Mouse (Mus musculus) large intestine, adult 2 months (tissue): ENCODE results near the gene Arrb1. TPM values are rescaled to one million over a fixed set of nuclear protein-coding genes. Genes with fewer than 3 reads are reported as not detected.

Experiments used
- DNase-seq: peaks from one replicate; pipeline ENCODE4 v3.0.0-alpha.2; 2012; ENCODE audit warnings: low read depth, low spot score
- WGBS: fragments of 180-500 bp; shearing (Covaris S2); methylation state at CpG from one replicate; pipeline ENCODE4 v1.1.7; 2018; 5-methylcytosine and 5-hydroxymethylcytosine counted together
- polyA plus RNA-seq: library from polyadenylated mRNA; depleted of rRNA; stranded (reverse); fragments of >200 nt; gene quantifications from 2 replicates; pipeline ENCODE4 v1.2.3, GENCODE M21; 2012

Arrb1 gene
- polyA plus RNA-seq, 1 experiment = 59.2 TPM

DNA sequence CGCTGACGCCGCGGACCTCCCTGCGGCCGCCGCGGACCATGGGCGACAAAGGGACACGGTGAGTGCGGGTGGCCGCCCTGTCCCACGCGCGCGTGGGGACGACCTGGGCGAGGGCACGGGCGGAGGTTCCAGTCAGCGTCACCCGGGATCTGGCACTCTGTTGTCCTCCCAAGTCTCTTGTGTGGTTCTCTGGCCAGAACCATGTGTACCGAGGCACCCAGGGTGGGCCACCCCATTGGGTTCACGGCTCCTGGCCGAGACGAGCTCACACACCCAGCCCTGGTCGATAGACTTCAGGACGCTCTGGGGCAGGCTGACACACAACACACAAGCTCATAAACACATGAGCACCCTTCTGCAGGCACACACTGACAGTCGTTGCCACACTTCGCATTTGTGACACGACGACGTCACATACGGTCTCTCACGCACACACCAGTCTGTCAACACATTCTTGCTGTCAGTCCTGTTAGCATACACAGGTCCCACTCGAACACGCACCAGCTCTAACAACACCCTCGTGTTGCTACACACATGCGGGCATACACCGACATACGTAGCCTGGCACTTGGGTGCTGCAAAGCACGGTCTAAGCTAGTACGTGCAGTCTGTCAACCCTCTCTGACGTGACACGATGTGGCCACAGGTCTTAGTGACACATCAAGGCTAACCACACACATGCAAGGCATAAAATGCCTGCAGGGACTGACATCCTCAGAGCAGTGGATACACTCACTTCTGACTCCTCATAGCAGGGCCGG is 655 bp downstream of the Arrb1 start:
- WGBS = 1% methylated on average over 46 of the region's 46 CpGs
- DNase-seq = no peak

DNA sequence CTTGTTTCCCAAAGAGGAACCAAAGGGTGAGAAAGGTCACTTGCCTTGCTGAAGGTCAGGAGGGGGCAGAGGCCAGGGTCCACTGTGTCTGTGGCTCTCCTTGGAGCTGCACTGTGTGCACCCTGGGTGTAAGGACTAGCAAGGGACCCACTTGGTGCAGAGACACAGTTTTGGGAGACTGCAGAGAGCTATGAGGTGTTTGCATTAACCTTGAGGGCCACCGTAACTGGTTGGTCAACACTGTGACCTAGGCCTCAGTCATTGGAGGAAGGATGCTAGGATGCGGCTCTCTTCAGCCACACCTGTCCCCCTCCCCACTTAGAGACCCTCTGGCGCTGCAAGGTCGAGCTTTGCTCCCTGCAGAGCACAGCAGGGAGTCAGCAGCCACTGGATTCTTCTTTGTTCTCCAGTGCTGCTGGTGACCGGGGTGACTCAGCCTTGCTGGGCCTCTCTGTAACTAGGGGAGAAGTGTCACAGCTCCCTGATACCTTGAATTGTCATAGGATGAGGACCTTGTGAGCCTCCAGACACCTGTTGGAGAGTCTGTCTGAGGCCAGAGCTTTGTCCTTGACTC is 2.0 kb downstream of the Arrb1 start:
- DNase-seq = no peak
- 48% methylated on average over 5 of the region's 5 CpGs for WGBS

- DNase-seq = no peak
- 74% methylated on average over 4 of the region's 4 CpGs for WGBS
Measured at GRCm38 (mm10) chr7:99538421-99538820, 3.2 kb downstream of the Arrb1 start.

- no peak for DNase-seq
- 24% methylated on average over 8 of the region's 8 CpGs for WGBS
Measured at GRCm38 (mm10) chr7:99539201-99539891, 4.1 kb downstream of the Arrb1 start.

GRCm38 (mm10) chr7:99540016-99540415 is 4.8 kb downstream of the Arrb1 start:
- DNase-seq = no peak
- 70% methylated on average over 2 of the region's 2 CpGs for WGBS

GRCm38 (mm10) chr7:99541204-99541603 is 5.9 kb downstream of the Arrb1 start:
- no peak for DNase-seq
- WGBS = 47% methylated on average over 5 of the region's 5 CpGs

DNA sequence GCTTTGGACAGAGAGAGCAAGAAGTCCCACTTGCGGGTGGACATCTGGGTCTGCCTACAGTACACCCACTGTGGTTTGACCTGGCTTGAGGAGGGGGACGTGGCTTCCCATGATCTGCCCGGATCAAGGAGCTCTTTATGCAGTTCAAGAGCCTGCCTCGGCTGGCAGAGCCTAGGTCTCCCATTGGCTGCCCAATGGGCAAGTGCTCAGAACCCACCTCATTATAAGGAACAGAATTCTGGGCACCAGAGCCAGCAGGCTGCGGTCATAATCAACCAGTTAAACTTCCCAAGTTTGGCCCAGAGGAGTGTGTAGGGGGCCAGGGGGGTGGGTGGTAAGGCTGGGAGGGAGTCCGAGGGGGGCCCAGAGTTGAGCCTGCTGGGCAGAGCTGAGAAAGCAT is 9.0 kb downstream of the Arrb1 start:
- 78% methylated on average over 6 of the region's 6 CpGs for WGBS
- DNase-seq = no peak

GRCm38 (mm10) chr7:99545885-99546745 is 10.8 kb downstream of the Arrb1 start:
- WGBS = 3% methylated on average over 10 of the region's 10 CpGs
- DNase-seq = no peak

DNA sequence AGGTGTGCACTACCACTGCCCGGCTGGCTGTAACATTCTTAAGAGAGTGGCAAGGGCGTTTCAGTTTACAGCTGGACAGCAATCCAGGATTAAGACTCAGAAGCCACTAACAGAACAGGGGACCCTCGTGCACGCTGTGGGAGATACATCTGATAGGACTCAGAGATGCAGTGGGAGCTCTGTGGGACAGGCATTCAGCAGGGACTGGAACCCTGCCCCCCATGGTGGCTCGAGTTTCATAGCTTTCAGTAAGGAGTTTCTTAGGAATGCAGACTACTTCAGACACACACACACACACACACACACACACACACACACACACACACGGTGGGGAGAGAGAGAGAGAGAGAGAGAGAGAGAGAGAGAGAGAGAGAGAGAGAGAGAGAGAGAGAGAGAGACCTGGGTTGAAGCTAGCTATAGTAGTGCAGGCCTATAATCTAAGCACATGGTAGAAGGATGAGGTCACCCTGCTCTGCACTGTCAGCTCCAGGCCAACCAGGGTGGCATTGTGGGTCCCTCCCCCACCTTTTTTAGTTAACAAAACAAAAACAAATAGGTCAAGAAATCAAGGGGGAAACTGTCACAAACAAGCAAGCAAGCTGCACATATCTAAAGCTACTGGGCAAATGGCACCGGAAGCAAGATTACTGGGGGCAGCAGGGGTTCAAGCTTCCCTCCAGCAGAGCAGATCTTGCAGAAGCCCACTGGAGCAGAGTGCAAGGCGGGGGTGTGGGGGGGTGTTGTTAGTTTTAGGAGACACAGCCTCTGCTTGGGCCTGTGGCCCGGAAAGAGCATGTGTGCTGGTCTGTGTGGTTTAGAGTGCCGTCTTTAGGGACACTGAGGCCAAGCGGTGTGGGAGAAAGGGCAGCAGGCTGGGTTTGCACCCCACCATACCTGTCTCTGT is 12.6 kb downstream of the Arrb1 start:
- 73% methylated on average over 10 of the region's 11 CpGs for WGBS
- no peak for DNase-seq

DNA sequence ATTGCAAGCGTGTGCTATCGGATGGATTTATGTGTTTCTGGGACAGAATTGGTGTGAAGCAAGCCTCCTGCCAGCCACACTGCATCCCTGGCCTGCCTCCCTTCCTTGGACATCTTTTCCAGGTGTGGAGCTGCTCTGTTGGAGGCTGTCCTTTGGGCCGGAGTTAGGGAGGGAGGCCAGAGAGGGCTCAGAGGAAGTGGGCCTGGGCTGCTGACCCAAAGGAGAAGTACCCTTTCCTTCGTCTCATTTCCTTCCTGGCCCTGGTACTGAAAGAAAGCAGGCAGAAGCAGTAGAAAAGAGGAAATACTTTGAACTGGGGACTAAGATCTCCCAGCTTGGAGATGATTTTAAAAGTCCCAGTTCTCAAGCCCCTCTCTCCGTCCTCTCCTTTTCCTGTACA is 14.4 kb downstream of the Arrb1 start:
- no peak for DNase-seq
- 89% methylated on average over 5 of the region's 5 CpGs for WGBS

GRCm38 (mm10) chr7:99551623-99552022 is 16.4 kb downstream of the Arrb1 start:
- DNase-seq = no peak
- WGBS = 93% methylated on average over 3 of the region's 3 CpGs

GRCm38 (mm10) chr7:99553222-99553884 is 18.1 kb downstream of the Arrb1 start:
- whole genome bisulfite sequencing = 37% methylated on average over 9 of the region's 9 CpGs
- no peak for DNase-seq

GRCm38 (mm10) chr7:99553885-99554269 is 18.6 kb downstream of the Arrb1 start:
- 43% methylated on average over 4 of the region's 4 CpGs for WGBS
- DNase-seq = no peak

- WGBS = 33% methylated on average over 6 of the region's 6 CpGs
Measured at GRCm38 (mm10) chr7:99555862-99556261, 20.6 kb downstream of the Arrb1 start.

DNA sequence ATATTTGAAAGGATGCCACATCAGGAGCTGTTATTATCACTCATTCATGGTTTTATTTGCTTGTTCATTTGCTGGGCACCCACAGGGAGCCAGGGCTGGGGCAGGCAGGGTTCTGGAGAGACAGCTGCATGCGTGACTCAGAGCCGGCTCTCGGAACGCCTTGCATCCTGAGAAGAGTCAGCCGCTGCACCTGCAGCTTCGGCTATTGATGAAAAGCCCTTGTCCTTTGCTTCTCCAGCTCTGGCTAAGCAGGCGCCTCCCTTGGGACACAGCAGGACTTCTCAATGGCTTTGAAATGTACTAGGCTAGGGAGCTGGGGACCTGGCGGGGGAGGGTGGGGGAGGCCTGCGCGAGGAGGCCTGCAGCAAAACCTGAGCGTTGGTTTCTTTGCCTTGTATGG is 23.8 kb downstream of the Arrb1 start:
- DNase-seq = no peak
- WGBS = 54% methylated on average over 11 of the region's 11 CpGs

More at GRCm38 (mm10) chr7:99555862-99556261, 20.6 kb downstream of the Arrb1 start:
- DNase-seq = no peak

GRCm38 (mm10) chr7:99562478-99562877 is 27.2 kb downstream of the Arrb1 start:
- 27% methylated on average over 5 of the region's 5 CpGs for WGBS
- no peak for DNase-seq

GRCm38 (mm10) chr7:99563224-99563623 is 28.0 kb downstream of the Arrb1 start:
- WGBS = 89% methylated on average over 7 of the region's 7 CpGs
- DNase-seq = no peak

- WGBS = 54% methylated on average over 8 of the region's 8 CpGs
- no peak for DNase-seq
Measured at GRCm38 (mm10) chr7:99565325-99565881, 30.1 kb downstream of the Arrb1 start.
